Mouse (Mus musculus) left cerebral cortex, postnatal 14 days (tissue): Measurements from ENCODE around the gene Ppp6r3. TPM values are rescaled to one million over a fixed set of nuclear protein-coding genes. Genes with fewer than 3 reads are reported as not detected.
A peak's percentile ranks its signal among the peaks of the same experiment; 100 is the strongest.
"Not testable (repeated sequence)": the region's sequence is repeated elsewhere in the genome, so short reads cannot be mapped to it uniquely, and the experiment has no call there.

ENCODE experiments used
- DNase-seq, 2 experiments: peaks; one replicate each; pipeline ENCODE4 v3.0.0; 2021 to 2022; ENCODE audit warnings: low spot score in 2 of 2, mixed read lengths in 1 of 2
- intact Hi-C: fragments of 180-260 bp; cut with DNase I; formaldehyde crosslinking; loops from one replicate; pipeline ENCODE4 v1.15.1; 2025
- long read RNA-seq, 2 experiments: library from polyadenylated mRNA; stranded (forward); transcript quantifications; one replicate each; pipeline ENCODE4 v2.0.0; 2021
- total RNA-seq, 2 experiments: library from RNA; stranded (reverse); gene quantifications; 2 replicates each; pipeline ENCODE4 v1.2.3; 2021

Gene Ppp6r3
- 10 to 100 TPM; 71.8 to 80.5 TPM for total RNA-seq
- long read RNA-seq, experiment 1, full-length matches to known transcripts, result 11 of 34 reads
- long read RNA-seq, experiment 1, partial matches to known transcripts, result 5 of 34 reads
- long read RNA-seq, experiment 1, other reads (novel, unspliced or antisense), result 18 of 34 reads
- long read RNA-seq, experiment 2, full-length matches to known transcripts, result 7 of 29 reads
- long read RNA-seq, experiment 2, partial matches to known transcripts, result 5 of 29 reads
- long read RNA-seq, experiment 2, other reads (novel, unspliced or antisense), result 17 of 29 reads

DNA sequence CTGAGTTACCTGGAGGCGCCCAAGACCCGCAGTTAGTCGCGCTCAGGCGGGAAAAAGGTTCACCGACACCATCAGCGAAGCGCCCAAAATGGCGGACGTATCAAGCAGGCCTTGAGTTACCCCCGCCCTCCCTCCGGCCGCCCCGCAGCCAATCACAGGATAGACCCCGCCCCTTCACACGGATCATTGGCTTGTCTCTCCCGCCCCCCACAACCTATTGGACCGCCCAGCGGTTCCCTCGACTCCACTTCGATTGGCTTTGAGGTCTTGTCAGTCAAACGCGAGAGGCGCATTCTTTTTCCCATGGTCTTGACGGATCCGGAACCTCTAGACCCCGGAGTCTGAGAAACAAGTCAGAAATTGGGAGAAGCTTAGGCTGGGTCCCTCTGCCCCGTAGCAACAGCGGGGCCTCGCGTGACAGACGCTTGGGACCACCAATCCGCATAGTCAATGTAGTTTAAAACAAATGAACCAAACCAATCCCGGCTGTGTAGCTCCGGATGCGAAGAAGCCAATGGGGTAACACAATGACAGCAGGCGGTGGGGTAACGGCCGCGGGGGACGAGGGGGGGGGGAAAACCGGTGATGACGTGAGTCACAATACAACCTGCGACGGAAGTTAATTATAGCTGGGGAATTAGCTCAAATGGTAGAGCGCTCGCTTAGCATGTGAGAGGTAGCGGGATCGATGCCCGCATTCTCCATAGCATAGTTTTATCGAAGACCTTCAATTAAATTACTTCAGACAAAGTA is at the start of gene Ppp6r3:
Ppp6r3 (minus strand) TSS at position 118 of the 753 bp plus-strand sequence.
- intact Hi-C loops, result no loop called here

DNA sequence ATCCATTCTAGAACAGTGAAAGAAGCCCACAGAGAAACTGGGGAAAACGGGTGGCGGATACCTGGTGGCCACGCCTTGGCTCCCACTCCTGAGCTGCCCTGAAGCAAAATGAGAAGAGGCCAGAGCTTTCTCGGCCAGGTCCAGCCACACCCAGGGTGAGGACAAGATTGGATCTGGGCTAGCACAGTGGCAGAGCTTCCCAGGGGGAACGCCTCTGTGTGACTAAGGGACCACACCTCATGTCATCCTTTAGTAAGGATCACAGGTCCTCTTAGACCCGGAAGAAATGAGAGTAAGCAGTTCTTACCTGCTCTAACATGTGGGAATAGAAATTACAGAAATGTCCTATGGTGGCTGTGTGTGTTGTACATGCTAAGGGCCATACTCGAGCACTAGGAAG is 49.6 kb upstream of the Ppp6r3 start:
- intact Hi-C loops, result no loop called here
- no peak for DNase-seq

More for the DNA sequence above, at the start of gene Ppp6r3:
- peak; percentile 98 to 100 for DNase-seq

DNA sequence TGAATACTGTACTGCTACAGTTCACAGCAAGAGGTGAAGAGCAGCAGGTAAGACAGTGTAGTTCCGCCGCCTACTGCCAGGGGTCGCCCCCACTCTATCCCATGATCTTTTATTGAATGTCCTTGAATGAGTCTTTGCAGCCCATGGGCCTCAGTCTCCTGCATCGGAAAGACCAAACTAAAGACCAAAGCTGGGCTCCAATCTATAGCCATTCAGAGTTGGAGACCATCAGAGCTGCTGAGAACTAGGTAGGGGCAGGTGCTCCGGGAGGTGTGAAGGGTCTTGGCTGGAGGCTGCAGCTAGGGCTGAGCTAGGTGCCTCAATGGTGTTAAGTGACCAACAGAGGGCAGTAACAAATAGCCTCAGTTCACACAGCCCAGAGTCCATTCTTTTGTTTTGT is 48.3 kb upstream of the Ppp6r3 start:
- peak in 1 of 2 experiments; percentile 22 for DNase-seq

DNA sequence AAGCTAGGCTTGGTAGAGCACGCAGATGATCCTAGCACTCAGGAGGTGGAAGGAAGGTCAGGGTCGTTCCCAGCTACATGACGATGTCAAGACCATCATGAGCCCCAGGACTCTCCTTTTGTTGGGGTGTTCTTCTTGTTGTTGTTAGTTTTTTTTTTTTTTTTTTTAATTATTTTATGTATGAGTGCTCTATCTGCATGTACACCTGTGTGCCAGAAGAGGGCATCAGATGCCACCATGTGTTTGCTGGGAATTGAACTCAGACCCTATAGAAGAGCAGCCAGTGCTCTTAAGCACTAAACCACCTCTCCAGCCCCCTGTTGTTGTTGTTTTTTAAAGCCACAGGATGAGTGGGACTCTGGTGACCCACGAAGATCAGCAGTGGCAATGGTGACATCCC is 47.7 kb upstream of the Ppp6r3 start:
- no peak for DNase-seq
- intact Hi-C loops, result loop anchor here (5.0 kb wide), 1 partner anchor 74 kb away; no protein-coding TSS in a partner anchor

More for the DNA sequence above, 48.3 kb upstream of the Ppp6r3 start:
- intact Hi-C loops, result loop anchor here (5.0 kb wide), 1 partner anchor 73 kb away; no protein-coding TSS in a partner anchor

GRCm38 (mm10) chr19:3620871-3621270 is 45.3 kb upstream of the Ppp6r3 start:
- DNase-seq, result no peak
- intact Hi-C loops, result loop anchor here (5.0 kb wide), 1 partner anchor 76 kb away; no protein-coding TSS in a partner anchor

GRCm38 (mm10) chr19:3619359-3619758 is 43.8 kb upstream of the Ppp6r3 start:
- DNase-seq, result no peak
- intact Hi-C loops, result no loop called here

- intact Hi-C loops, result no loop called here
- no peak for DNase-seq
Measured at GRCm38 (mm10) chr19:3613991-3614390, 38.4 kb upstream of the Ppp6r3 start.

GRCm38 (mm10) chr19:3612534-3613273 is 37.2 kb upstream of the Ppp6r3 start:
- intact Hi-C loops, result no loop called here
- no peak for DNase-seq

- intact Hi-C loops, result no loop called here
- DNase-seq, result no peak
Measured at GRCm38 (mm10) chr19:3611730-3612129, 36.2 kb upstream of the Ppp6r3 start.

DNA sequence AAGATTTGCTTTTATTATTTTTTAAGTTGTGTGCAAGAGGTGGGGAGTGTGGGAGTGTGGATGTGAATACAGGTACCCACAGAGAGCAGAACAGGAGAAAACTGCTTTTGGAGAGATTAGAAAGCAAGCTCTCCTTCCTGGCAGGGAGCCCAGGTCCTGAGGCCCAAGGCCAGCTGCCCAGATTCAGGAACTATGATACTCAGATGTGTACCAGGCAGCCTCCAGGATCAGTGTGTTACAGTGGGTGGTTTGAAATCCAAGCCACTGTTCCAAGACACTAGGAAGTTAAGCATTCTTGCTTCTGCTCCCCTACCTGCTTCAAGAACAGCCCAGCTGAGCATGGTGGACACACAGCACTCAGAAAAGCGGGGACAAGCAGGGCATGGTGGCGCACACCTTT is 35.3 kb upstream of the Ppp6r3 start:
- DNase-seq, result no peak
- intact Hi-C loops, result no loop called here

GRCm38 (mm10) chr19:3609826-3610225 is 34.3 kb upstream of the Ppp6r3 start:
- intact Hi-C loops, result no loop called here
- DNase-seq, result no peak

DNA sequence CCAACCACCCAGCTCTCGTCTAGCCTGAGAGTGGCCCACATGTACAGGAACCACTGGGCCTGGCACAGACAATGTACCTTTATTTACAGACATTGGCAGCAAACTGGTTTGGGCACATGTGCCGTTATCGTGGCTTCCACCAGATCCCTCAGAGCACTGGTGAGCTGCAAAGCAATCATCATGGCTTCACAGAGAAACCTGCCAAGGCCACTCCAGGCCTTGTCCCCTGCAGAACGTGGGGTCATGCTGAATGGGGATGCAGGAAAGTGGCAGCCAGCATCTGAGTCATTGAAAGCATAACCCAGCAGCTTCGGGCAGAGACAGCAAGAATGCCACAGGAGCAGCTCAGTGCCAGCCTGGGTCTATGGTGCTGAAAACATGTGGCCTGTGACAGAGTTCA is 18.8 kb upstream of the Ppp6r3 start:
- intact Hi-C loops, result no loop called here
- DNase-seq, result no peak

GRCm38 (mm10) chr19:3593379-3594055 is 18.0 kb upstream of the Ppp6r3 start:
- no peak for DNase-seq

GRCm38 (mm10) chr19:3589968-3590367 is 14.4 kb upstream of the Ppp6r3 start:
- intact Hi-C loops, result no loop called here
- DNase-seq, result no peak

More at GRCm38 (mm10) chr19:3593379-3594055, 18.0 kb upstream of the Ppp6r3 start:
- intact Hi-C loops, result no loop called here

- intact Hi-C loops, result no loop called here
- no peak for DNase-seq
Measured at GRCm38 (mm10) chr19:3589547-3589946, 14.0 kb upstream of the Ppp6r3 start.

DNA sequence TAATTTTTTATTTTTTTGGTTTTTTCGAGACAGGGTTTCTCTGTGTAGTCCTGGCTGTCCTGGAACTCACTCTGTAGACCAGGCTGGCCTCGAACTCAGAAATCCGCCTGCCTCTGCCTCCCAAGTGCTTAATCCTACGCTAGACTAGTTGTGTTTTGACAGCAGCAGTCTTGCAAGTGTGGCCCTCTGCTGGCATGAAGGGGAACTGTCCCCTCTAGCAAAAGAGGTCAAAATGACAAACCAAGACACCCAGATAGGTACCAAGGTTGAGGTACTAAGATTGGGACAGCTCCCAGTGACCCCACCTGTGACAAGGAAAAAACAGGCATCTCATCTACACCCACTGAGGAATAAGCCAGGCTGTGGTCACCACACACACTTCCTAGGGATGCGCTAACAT is 12.2 kb upstream of the Ppp6r3 start:
- DNase-seq, intact Hi-C loops: not testable (repeated sequence)

- intact Hi-C loops, result no loop called here
- DNase-seq, result peak; percentile 34 to 49
Measured at GRCm38 (mm10) chr19:3586540-3586939, 11.0 kb upstream of the Ppp6r3 start.

DNA sequence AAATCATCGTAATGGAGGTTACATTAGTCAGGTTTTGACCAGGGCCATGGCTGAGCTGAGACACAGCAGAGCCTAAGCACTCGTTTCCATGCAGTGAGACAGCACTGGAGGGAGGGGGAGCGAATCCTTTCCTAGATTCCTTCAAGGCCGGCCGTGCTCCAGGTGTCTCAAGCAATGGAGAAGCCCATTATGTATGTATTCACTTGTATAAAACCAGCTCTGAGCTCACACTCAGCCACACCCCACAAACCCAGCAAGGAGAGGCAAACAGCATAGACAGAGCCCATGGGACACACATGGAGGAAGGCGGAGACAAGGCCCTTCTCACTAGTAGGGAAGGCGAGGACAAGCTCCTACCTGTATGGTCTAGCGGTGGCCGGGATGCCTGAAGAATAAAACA is 10.5 kb upstream of the Ppp6r3 start:
- intact Hi-C loops, result no loop called here
- no peak for DNase-seq

DNA sequence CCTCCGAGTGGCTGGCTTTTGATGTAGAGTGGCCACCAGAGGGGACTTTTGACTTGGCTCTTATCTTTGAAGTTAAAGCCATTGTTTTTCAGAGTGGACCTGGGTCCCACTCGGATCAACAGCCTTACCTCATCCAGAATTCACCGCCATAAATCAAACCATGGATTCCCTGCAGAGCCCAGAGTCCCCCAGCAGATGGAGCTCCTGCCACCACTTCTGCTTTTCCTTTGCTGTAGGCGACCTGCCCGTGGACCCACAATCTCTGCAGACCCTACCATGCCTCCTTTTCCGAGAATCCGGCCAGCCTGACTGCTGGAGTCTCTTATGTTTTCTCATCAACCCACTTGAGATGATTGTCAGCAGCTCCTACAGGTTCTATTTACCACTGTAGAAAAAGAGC is 5.8 kb upstream of the Ppp6r3 start:
- peak; percentile 67 to 74 for DNase-seq
- intact Hi-C loops, result loop anchor here (5.0 kb wide), 1 partner anchor 111 kb away; no protein-coding TSS in a partner anchor
